Mouse (Mus musculus): Measurements from ENCODE around the gene R3hdml. TPM values are rescaled to one million over a fixed set of nuclear protein-coding genes. Genes with fewer than 3 reads are reported as not detected.
A peak's percentile ranks its signal among the peaks of the same experiment; 100 is the strongest.

The R3hdml gene
- total and polyA plus RNA-seq, 3 experiments = not detected

- Histone ChIP-seq H3K27me3 (ENCODE audit: control insufficient read depth in 1 of 2, insufficient read depth in 2 of 2, low read length in 2 of 2) (peaks cover 0 to 2% of the 10 kb centered on the region in 2 experiments; a peak in 2 of 4 replicates), H3K36me3 (ENCODE audit: control insufficient read depth in 1 of 2, insufficient read depth in 2 of 2, low read length in 2 of 2) (no peaks in the 10 kb centered on the region; a peak in 1 of 4 replicates), H3K9me3 (replicated peaks; ENCODE audit: insufficient read depth, low read length) (no peaks in the 10 kb centered on the region), H3K4me1 (ENCODE audit: control insufficient read depth in 1 of 2, insufficient read depth in 2 of 2, low read length in 2 of 2) (peaks cover 0 to 5% of the 10 kb centered on the region in 2 experiments; a peak in 2 of 4 replicates), H3K27ac (ENCODE audit: control insufficient read depth, low read depth, low read length) (no peak overlapping the region), H3K9ac (ENCODE audit: control insufficient read depth, low read depth, low read length, poor library complexity, severe bottlenecking) (no peak overlapping the region), H3K79me2 (ENCODE audit: control insufficient read depth, insufficient read depth, low read length, poor library complexity) (no peaks in the 10 kb centered on the region), H3K4me3 (ENCODE audit: control insufficient read depth in 1 of 2, insufficient read depth in 1 of 2, low read depth in 2 of 2, low read length in 2 of 2) (no peak overlapping the region)
- DNase-seq (ENCODE audit: low read depth, low spot score) = no peak
- TF ChIP-seq RCOR1 (IDR thresholded peaks at IDR 0.05; ENCODE audit: low read depth, low read length) = no peak
- no peak for TF ChIP-seq MAFK (IDR thresholded peaks at IDR 0.05; ENCODE audit: borderline replicate concordance, low read depth, low read length)
- TF ChIP-seq MAZ (IDR thresholded peaks at IDR 0.05; ENCODE audit: low read depth, low read length) = no peak
These were observed 38.7 kb upstream of the R3hdml start for GRCm38 (mm10) chr2:163453378-163453777.

DNA sequence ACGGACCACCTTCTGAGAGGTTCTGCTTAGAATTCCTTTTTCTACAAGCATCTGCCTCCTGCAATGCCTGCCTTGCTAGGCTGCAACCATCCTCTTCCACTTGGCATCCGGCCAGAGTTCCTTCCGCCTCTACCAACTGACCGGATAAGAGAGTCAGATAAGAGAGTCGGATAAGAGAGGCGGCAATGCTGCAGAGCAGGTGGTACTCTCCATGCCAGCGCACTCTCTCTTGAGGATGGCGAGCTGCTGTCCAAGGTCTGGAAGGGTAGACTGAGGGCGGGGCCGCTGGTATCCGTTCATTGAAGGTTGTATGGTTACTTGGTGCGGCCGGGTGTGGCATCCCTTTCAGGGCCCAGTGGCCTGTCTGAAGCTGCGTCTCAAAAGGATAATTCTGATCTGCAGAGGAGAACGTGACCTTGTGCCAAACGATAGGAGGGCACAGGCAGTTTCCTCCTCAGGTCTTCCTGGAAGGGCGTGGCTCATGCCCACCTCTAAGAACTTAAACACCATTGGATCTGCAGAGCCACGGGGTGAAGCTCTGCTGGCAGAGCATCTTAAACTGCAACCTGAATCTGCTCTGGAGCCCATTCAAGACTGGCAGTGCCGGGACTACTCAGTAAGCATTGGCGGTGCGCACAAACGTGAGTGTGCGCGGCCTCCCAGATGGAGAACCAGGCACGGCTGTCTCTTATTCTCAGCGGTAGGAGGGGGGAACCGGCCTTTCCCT, 33.4 kb upstream of the R3hdml start:
- peaks cover 0 to 17% of the 10 kb centered on the region in 2 experiments; a peak in 2 of 4 replicates for H3K4me1 ChIP-seq (ENCODE audit: control insufficient read depth in 1 of 2, insufficient read depth in 2 of 2, low read length in 2 of 2)
- peaks cover 0 to 3% of the 10 kb centered on the region in 2 experiments; a peak in 2 of 4 replicates for H3K36me3 ChIP-seq (ENCODE audit: control insufficient read depth in 1 of 2, insufficient read depth in 2 of 2, low read length in 2 of 2)
- peak; percentile 70 for DNase-seq (ENCODE audit: low read depth, low spot score)
- TF ChIP-seq MAFK (IDR thresholded peaks at IDR 0.05; ENCODE audit: borderline replicate concordance, low read depth, low read length) (no peak), TCF12 (IDR thresholded peaks at IDR 0.05; ENCODE audit: low read depth, low read length) (no peak), CHD1 (IDR thresholded peaks at IDR 0.05; ENCODE audit: low read depth, low read length) (no peak), MAX (IDR thresholded peaks at IDR 0.05; ENCODE audit: low read length) (no peak), RCOR1 (IDR thresholded peaks at IDR 0.05; ENCODE audit: low read depth, low read length) (no peak), ELF1 (IDR thresholded peaks at IDR 0.05; ENCODE audit: low read depth, low read length) (no peak), SIN3A (IDR thresholded peaks at IDR 0.05; ENCODE audit: low read length) (peak; percentile 72), MAZ (IDR thresholded peaks at IDR 0.05; ENCODE audit: low read depth, low read length) (no peak), GATA1 (IDR thresholded peaks at IDR 0.05; ENCODE audit: low read depth, low read length) (peak; percentile 74), EP300 (IDR thresholded peaks at IDR 0.05; ENCODE audit: low read depth in 1 of 2, low read length in 2 of 2) (peak in 1 of 2 experiments; percentile 53; a peak in 3 of 4 replicates)
- H3K4me3 ChIP-seq (ENCODE audit: control insufficient read depth in 1 of 2, insufficient read depth in 1 of 2, low read depth in 2 of 2, low read length in 2 of 2) = peak overlapping the region in 1 of 2 experiments; percentile 17; a peak in 1 of 4 replicates
- no peaks in the 10 kb centered on the region for H3K9me3 ChIP-seq (replicated peaks; ENCODE audit: insufficient read depth, low read length)
- H3K27ac ChIP-seq (ENCODE audit: control insufficient read depth, low read depth, low read length) = no peak overlapping the region
- H3K79me2 ChIP-seq (ENCODE audit: control insufficient read depth, insufficient read depth, low read length, poor library complexity) = no peaks in the 10 kb centered on the region
- H3K9ac ChIP-seq (ENCODE audit: control insufficient read depth, low read depth, low read length, poor library complexity, severe bottlenecking) = no peak overlapping the region
- peaks cover 0 to 2% of the 10 kb centered on the region in 2 experiments; a peak in 2 of 4 replicates for H3K27me3 ChIP-seq (ENCODE audit: control insufficient read depth in 1 of 2, insufficient read depth in 2 of 2, low read length in 2 of 2)

- peaks cover 0 to 17% of the 10 kb centered on the region in 2 experiments; a peak in 2 of 4 replicates for H3K4me1 ChIP-seq (ENCODE audit: control insufficient read depth in 1 of 2, insufficient read depth in 2 of 2, low read length in 2 of 2)
- no peaks in the 10 kb centered on the region for H3K9me3 ChIP-seq (replicated peaks; ENCODE audit: insufficient read depth, low read length)
- H3K36me3 ChIP-seq (ENCODE audit: control insufficient read depth in 1 of 2, insufficient read depth in 2 of 2, low read length in 2 of 2) = peaks cover 0 to 3% of the 10 kb centered on the region in 2 experiments; a peak in 2 of 4 replicates
- no peaks in the 10 kb centered on the region for H3K79me2 ChIP-seq (ENCODE audit: control insufficient read depth, insufficient read depth, low read length, poor library complexity)
- peak overlapping the region in 1 of 2 experiments; percentile 16; a peak in 1 of 4 replicates for H3K4me3 ChIP-seq (ENCODE audit: control insufficient read depth in 1 of 2, insufficient read depth in 1 of 2, low read depth in 2 of 2, low read length in 2 of 2)
- TF ChIP-seq NRF1 (IDR thresholded peaks at IDR 0.05; ENCODE audit: insufficient read depth, low read depth, low read length, poor library complexity, severe bottlenecking) (no peak), MYB (IDR thresholded peaks at IDR 0.05; ENCODE audit: low read depth, low read length) (no peak), MXI1 (IDR thresholded peaks at IDR 0.05; ENCODE audit: low read depth, low read length) (no peak), GABPA (IDR thresholded peaks at IDR 0.05; ENCODE audit: low read depth, low read length) (no peak), CTCF (IDR thresholded peaks at IDR 0.05 in 2 of 3, conservative IDR thresholded peaks at IDR 0.05 in 1 of 3; ENCODE audit: control insufficient read depth in 1 of 3, insufficient read depth in 1 of 3, low read depth in 2 of 3, low read length in 3 of 3, poor library complexity in 1 of 3, severe bottlenecking in 1 of 3) (no peak), RAD21 (IDR thresholded peaks at IDR 0.05; ENCODE audit: low read depth, low read length) (no peak), TBP (IDR thresholded peaks at IDR 0.05; ENCODE audit: low read depth, low read length) (no peak), USF1 (IDR thresholded peaks at IDR 0.05; ENCODE audit: low read depth, low read length) (no peak), ZC3H11A (IDR thresholded peaks at IDR 0.05; ENCODE audit: low read depth, low read length) (no peak)
- no peak overlapping the region for H3K9ac ChIP-seq (ENCODE audit: control insufficient read depth, low read depth, low read length, poor library complexity, severe bottlenecking)
- peaks cover 0 to under 1% of the 10 kb centered on the region in 2 experiments; a peak in 2 of 4 replicates for H3K27me3 ChIP-seq (ENCODE audit: control insufficient read depth in 1 of 2, insufficient read depth in 2 of 2, low read length in 2 of 2)
- no peak overlapping the region for H3K27ac ChIP-seq (ENCODE audit: control insufficient read depth, low read depth, low read length)
- peak; percentile 39 for DNase-seq (ENCODE audit: low read depth, low spot score)
These were observed 32.7 kb upstream of the R3hdml start for GRCm38 (mm10) chr2:163459380-163459779.
